Mouse (Mus musculus): Measurements from ENCODE around the gene Kdm2b.

DNA sequence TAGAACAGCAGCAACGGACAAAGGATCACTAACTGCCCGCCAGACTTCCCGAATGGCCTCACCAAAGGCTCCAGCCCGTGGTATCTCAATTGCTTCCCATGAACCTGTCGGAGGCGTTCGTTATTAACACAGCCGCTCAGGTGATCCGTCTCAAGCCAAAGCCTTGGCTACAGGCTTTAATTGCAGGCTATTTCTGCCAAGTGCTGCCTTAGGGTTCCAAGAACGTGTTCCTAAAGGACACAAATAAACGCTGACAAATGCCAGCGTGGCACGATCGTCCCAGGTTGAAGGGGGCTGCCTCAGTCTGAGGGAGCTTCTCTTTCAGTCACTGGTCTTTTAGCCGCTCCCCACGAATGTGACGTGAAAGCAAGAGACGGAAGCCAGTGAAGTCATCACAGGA lies 80.1 kb downstream of the Kdm2b start:
- TF ChIP-seq GATA1 (IDR thresholded peaks at IDR 0.05; ENCODE audit: borderline replicate concordance, low read length) (no peak), FLI1 (IDR thresholded peaks at IDR 0.05; ENCODE audit: low read length) (no peak)

Measured in megakaryocyte, embryonic 14.5 days (primary cell).